Mouse (Mus musculus): ENCODE data around the gene Pusl1. TPM values are rescaled to one million over a fixed set of nuclear protein-coding genes. Genes with fewer than 3 reads are reported as not detected.

Gene Pusl1
- 10 to 100 TPM; 24.5 to 24.6 TPM for total RNA-seq (2023)

GRCm38 (mm10) chr4:155891551-155892001 is at the start of gene Pusl1, which contains the start of gene Acap3:
Pusl1 (minus strand) TSS chr4:155891781.
Acap3 (plus strand) TSS chr4:155891822.

GRCm38 (mm10) chr4:155869317-155870033 is 22.1 kb downstream of the Pusl1 start, which contains the start of the genes Cptp and Ints11:
Cptp (minus strand) TSS chr4:155869440.
Ints11 (plus strand) TSS chr4:155869546.

GRCm38 (mm10) chr4:155863001-155863400 is 28.6 kb downstream of the Pusl1 start, which contains the start of gene Tas1r3:
Tas1r3 (minus strand) TSS chr4:155863362.

GRCm38 (mm10) chr4:155846871-155847578 is 44.6 kb downstream of the Pusl1 start, which contains the start of gene Dvl1:
Dvl1 (plus strand) TSS chr4:155847402.

GRCm38 (mm10) chr4:155839483-155839910 is 52.1 kb downstream of the Pusl1 start, which contains the start of gene Mxra8:
Mxra8 (plus strand) TSS chr4:155839680.

Other genes with a start within 250 kb of the Pusl1 start
- gene Gm10563, start 246.4 kb downstream of the Pusl1 start, total RNA-seq (2023), result not detected
- gene Mmp23, start 238.4 kb downstream of the Pusl1 start, total RNA-seq (2023), result not detected
- gene Mib2, start 222.6 kb downstream of the Pusl1 start, total RNA-seq (2023), result 10 to 100 TPM; 45.4 to 47.4 TPM
- 1 to 10 TPM; 3.8 to 5.4 TPM for gene Fndc10, start 197.4 kb downstream of the Pusl1 start, total RNA-seq (2023)
- 10 to 100 TPM; 78.2 to 97.2 TPM for gene Ssu72, start 187.0 kb downstream of the Pusl1 start, total RNA-seq (2023)
- under 1 TPM; 0.52 to 0.65 TPM for gene Tmem240, start 157.0 kb downstream of the Pusl1 start, total RNA-seq (2023)
- gene Atad3a, start 130.7 kb downstream of the Pusl1 start, total RNA-seq (2023), result 10 to 100 TPM; 49.7 to 54.5 TPM
- gene Vwa1, start 117.1 kb downstream of the Pusl1 start, total RNA-seq (2023), result not detected
- gene Tmem88b, start 105.9 kb downstream of the Pusl1 start, total RNA-seq (2023), result not detected
- not detected for gene Ankrd65, start 101.3 kb downstream of the Pusl1 start, total RNA-seq (2023)
- 10 to 100 TPM; 36.1 to 46.0 TPM for gene Mrpl20, start 88.9 kb downstream of the Pusl1 start, total RNA-seq (2023)
- 100 to 1,000 TPM; 234 to 257 TPM for gene Ccnl2, start 79.3 kb downstream of the Pusl1 start, total RNA-seq (2023)
- gene Aurkaip1, start 60.5 kb downstream of the Pusl1 start, total RNA-seq (2023), result 10 to 100 TPM; 69.6 to 73.2 TPM
- 10 to 100 TPM; 11.4 to 16.3 TPM for gene Mxra8, start 52.1 kb downstream of the Pusl1 start, total RNA-seq (2023)
- gene Dvl1, start 44.4 kb downstream of the Pusl1 start, total RNA-seq (2023), result 10 to 100 TPM; 63.8 to 68.9 TPM
- 1 to 10 TPM; 1.3 to 2.1 TPM for gene Tas1r3, start 28.4 kb downstream of the Pusl1 start, total RNA-seq (2023)
- 10 to 100 TPM; 13.3 to 18.2 TPM for gene Cptp, start 22.3 kb downstream of the Pusl1 start, total RNA-seq (2023)
- gene Ints11, start 22.2 kb downstream of the Pusl1 start, total RNA-seq (2023), result 10 to 100 TPM; 56.0 to 56.7 TPM
- gene Acap3, start within 50 bp of the Pusl1 start, total RNA-seq (2023), result 10 to 100 TPM; 68.7 to 74.2 TPM
- gene Ube2j2, start 52.0 kb upstream of the Pusl1 start, total RNA-seq (2023), result 100 to 1,000 TPM in 1 of 2 experiments, 10 to 100 TPM in 1; 98.5 to 126 TPM
- gene C1qtnf12, start 70.5 kb upstream of the Pusl1 start, total RNA-seq (2023), result 1 to 10 TPM; 3.7 to 3.9 TPM
- gene B3galt6, start 100.9 kb upstream of the Pusl1 start, total RNA-seq (2023), result 1 to 10 TPM; 2.9 to 3.8 TPM
- gene Sdf4, start 101.1 kb upstream of the Pusl1 start, total RNA-seq (2023), result 100 to 1,000 TPM; 124 to 134 TPM
- 10 to 100 TPM in 1 of 2 experiments, 1 to 10 TPM in 1; 3.7 to 11.2 TPM for gene Tnfrsf4, start 122.1 kb upstream of the Pusl1 start, total RNA-seq (2023)
- gene Tnfrsf18, start 134.4 kb upstream of the Pusl1 start, total RNA-seq (2023), result 10 to 100 TPM; 15.0 to 17.0 TPM
- gene Ttll10, start 167.6 kb upstream of the Pusl1 start, total RNA-seq (2023), result not detected
- gene 9430015G10Rik, start 218.2 kb upstream of the Pusl1 start, total RNA-seq (2023), result 10 to 100 TPM; 67.6 to 67.9 TPM
- 1 to 10 TPM; 1.7 to 1.8 TPM for gene Rnf223, start 238.7 kb upstream of the Pusl1 start, total RNA-seq (2023)

All from B cell, adult 67 days (primary cell).